Mouse (Mus musculus): ENCODE data around the gene Txndc9. TPM values are rescaled to one million over a fixed set of nuclear protein-coding genes. Genes with fewer than 3 reads are reported as not detected.

Txndc9 gene
- polyA plus RNA-seq (2012; ENCODE audit: insufficient read depth, low replicate concordance) = 3.2 and 4.8 TPM in 2 replicates

GRCm38 (mm10) chr1:37997867-37998266 is at the start of gene Txndc9, which contains the start of gene Eif5b:
TSS of gene Txndc9 (minus strand) at chr1:37997893.
TSS of gene Eif5b (plus strand) at chr1:37998010.
- H3K36me3 ChIP-seq (replicated peaks; ENCODE audit: low read length) = peaks cover 41% of the 10 kb centered on the region
- H3K9me3 ChIP-seq = no peaks in the 10 kb centered on the region
- H3K4me1 ChIP-seq = peaks cover 40% of the 10 kb centered on the region
- H3K27me3 ChIP-seq (replicated peaks) = no peaks in the 10 kb centered on the region
- peak within 1 kb of the TSS; percentile 98 for H3K4me3 ChIP-seq (replicated peaks)
- TF ChIP-seq FLI1 (IDR thresholded peaks at IDR 0.05; ENCODE audit: low read length) = no peak
- TF ChIP-seq GATA1 (IDR thresholded peaks at IDR 0.05; ENCODE audit: borderline replicate concordance, low read length) = no peak

DNA sequence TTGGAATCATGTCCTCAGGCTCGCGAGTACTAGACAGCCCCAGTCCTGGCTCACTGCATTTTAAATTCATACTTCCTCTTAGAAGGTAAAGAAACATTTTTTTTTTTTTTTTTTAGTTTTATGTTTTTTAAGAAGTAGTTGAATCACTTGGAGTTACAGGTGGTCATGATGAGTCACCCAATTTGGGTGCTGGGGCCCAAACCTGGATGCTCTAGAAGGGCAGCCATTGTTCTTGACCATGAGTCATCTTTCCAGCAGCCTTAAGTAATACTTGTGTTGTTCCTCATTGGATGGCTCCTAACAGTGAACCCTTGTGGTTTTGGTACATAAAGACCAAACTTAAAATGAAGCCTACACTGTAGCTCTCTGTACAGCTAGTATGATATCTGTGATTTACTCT is 41.2 kb upstream of the Txndc9 start:
- peaks cover 99% of the 10 kb centered on the region for H3K36me3 ChIP-seq (replicated peaks; ENCODE audit: low read length)
- TF ChIP-seq FLI1 (IDR thresholded peaks at IDR 0.05; ENCODE audit: low read length) (no peak), GATA1 (IDR thresholded peaks at IDR 0.05; ENCODE audit: borderline replicate concordance, low read length) (no peak)
- H3K4me3 ChIP-seq (replicated peaks) = no peak overlapping the region
- no peaks in the 10 kb centered on the region for H3K9me3 ChIP-seq
- 0 out of 2 replicates have a peak, but pooled peaks cover 3% of the 10 kb centered on the region for H3K4me1 ChIP-seq
- no peaks in the 10 kb centered on the region for H3K27me3 ChIP-seq (replicated peaks)

DNA sequence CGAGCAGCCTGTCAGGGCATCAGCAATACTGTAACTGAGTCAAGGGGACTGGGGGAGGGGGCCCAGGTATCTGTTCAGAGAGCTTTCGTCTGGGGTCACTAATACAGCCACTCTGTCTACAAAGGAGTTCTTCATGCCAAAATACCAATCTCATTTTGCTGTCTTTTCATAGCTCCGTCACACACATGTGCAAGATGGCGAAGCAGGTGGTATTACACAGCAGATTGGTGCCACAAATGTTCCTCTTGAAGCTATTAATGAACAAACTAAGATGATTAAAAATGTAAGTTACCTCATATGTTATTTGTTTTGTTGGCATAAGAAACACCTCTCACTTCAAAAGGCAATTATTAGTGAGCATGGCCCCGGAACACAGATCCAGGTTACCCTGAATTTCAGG is 39.7 kb upstream of the Txndc9 start:
- 0 out of 2 replicates have a peak, but pooled peaks cover 3% of the 10 kb centered on the region for H3K4me1 ChIP-seq
- no peak overlapping the region for H3K4me3 ChIP-seq (replicated peaks)
- H3K9me3 ChIP-seq = no peaks in the 10 kb centered on the region
- H3K36me3 ChIP-seq (replicated peaks; ENCODE audit: low read length) = peaks cover 99% of the 10 kb centered on the region
- H3K27me3 ChIP-seq (replicated peaks) = no peaks in the 10 kb centered on the region
- TF ChIP-seq FLI1 (IDR thresholded peaks at IDR 0.05; ENCODE audit: low read length) = no peak
- TF ChIP-seq GATA1 (IDR thresholded peaks at IDR 0.05; ENCODE audit: borderline replicate concordance, low read length) = no peak

DNA sequence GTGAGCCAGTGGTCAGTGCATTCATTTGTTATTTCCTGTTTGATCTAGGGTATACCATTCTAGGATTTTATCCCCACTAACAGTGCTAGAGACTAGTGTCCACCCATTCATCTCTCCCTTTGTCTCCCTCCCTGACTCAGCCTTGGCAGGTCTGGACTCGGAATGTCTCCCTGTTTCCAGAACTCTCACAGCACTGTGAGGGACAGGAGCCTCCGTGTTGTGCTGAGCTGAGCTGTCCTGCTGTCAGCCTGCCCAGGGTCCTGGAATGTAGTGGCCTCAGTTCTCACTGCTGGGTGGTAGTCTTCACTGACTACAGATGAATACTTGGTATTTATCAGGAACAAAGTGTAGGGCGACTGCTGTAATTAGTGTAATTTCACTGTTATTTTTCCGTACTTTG is 37.8 kb upstream of the Txndc9 start:
- Histone ChIP-seq H3K4me1 (0 out of 2 replicates have a peak, but pooled peaks cover 3% of the 10 kb centered on the region), H3K36me3 (replicated peaks; ENCODE audit: low read length) (peaks cover 99% of the 10 kb centered on the region), H3K9me3 (no peaks in the 10 kb centered on the region), H3K4me3 (replicated peaks) (no peak overlapping the region), H3K27me3 (replicated peaks) (no peaks in the 10 kb centered on the region)
- TF ChIP-seq FLI1 (IDR thresholded peaks at IDR 0.05; ENCODE audit: low read length) = no peak
- no peak for TF ChIP-seq GATA1 (IDR thresholded peaks at IDR 0.05; ENCODE audit: borderline replicate concordance, low read length)

DNA sequence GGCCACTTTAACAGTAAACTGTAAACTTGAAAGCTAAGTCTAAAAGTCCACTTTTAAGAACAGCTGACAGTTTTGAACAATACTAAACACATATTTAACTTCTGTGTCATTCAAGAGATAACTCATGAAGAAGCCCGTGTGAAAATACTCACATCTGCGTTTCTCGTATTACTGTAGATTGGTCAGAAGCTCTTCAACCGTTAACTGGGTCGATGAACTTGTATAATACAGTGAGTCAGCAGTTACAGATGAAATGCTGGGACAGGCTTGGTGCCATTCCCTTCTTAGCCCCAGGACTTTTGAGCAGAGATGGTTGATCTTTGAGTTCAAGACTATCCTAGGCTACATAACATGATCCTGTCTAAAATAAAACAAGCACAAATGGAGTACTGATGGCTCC is 33.7 kb upstream of the Txndc9 start:
- TF ChIP-seq FLI1 (IDR thresholded peaks at IDR 0.05; ENCODE audit: low read length) (no peak), GATA1 (IDR thresholded peaks at IDR 0.05; ENCODE audit: borderline replicate concordance, low read length) (no peak)
- H3K27me3 ChIP-seq (replicated peaks) = no peaks in the 10 kb centered on the region
- H3K4me3 ChIP-seq (replicated peaks) = no peak overlapping the region
- peaks cover 98% of the 10 kb centered on the region for H3K36me3 ChIP-seq (replicated peaks; ENCODE audit: low read length)
- no peaks in the 10 kb centered on the region for H3K9me3 ChIP-seq
- H3K4me1 ChIP-seq = peaks cover 20% of the 10 kb centered on the region

DNA sequence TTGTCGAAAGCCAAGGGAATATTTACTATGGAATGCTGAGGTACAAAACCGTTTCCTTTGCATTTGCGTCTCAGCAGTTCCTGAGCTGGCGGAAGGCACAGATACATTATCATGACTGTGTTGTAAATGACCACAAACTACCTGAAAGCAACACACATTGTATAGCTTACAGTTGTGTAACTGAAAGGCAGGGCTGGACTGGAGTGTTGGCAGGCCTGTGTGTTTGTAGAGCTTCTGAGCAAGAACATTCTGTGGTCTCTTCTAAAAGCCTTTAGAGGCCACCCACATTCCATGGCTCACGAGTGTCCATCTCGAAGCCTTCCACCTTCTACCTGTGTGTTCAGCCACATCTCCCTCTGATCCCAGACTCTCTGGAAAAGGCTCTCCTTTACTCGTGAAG is 29.6 kb upstream of the Txndc9 start:
- Histone ChIP-seq H3K4me3 (replicated peaks) (no peak overlapping the region), H3K9me3 (no peaks in the 10 kb centered on the region), H3K27me3 (replicated peaks) (no peaks in the 10 kb centered on the region), H3K4me1 (peaks cover 29% of the 10 kb centered on the region), H3K36me3 (replicated peaks; ENCODE audit: low read length) (peaks cover 96% of the 10 kb centered on the region)
- TF ChIP-seq GATA1 (IDR thresholded peaks at IDR 0.05; ENCODE audit: borderline replicate concordance, low read length) = no peak
- TF ChIP-seq FLI1 (IDR thresholded peaks at IDR 0.05; ENCODE audit: low read length) = no peak

DNA sequence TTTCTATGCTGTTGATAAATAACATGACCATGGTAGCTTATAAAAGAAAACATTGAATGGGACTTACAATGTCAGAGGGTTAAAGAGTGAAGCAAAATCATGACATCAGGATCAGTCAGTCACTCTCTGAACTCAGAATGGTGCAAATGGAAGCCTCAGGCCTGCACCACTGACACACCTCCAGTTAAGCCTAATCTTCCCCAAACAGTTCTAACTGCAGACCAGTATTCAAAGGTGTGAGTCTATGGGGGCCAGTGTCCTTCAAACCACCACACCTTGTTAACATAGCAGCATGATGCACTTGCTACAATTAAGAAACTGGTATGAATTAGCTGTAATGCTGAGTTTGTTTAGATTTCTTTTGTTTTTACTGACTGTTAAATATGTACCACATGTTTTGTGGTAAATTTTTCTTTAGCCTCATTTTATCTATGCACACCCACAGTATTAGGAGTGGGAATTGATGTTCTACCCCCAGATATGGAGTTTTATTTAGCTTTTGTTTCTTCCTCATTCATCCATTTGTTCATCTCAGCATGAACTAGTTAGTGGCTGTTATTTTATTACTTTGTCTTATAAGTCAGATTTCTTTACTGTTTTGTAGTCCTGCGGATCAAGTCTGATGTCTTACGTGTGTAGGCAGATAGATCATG is 17.0 kb upstream of the Txndc9 start:
- Histone ChIP-seq H3K4me1 (peaks cover 57% of the 10 kb centered on the region), H3K27me3 (replicated peaks) (no peaks in the 10 kb centered on the region), H3K4me3 (replicated peaks) (no peak overlapping the region), H3K9me3 (no peaks in the 10 kb centered on the region), H3K36me3 (replicated peaks; ENCODE audit: low read length) (peaks cover 36% of the 10 kb centered on the region)
- TF ChIP-seq FLI1 (IDR thresholded peaks at IDR 0.05; ENCODE audit: low read length) = no peak
- no peak for TF ChIP-seq GATA1 (IDR thresholded peaks at IDR 0.05; ENCODE audit: borderline replicate concordance, low read length)

- no peaks in the 10 kb centered on the region for H3K9me3 ChIP-seq
- H3K27me3 ChIP-seq (replicated peaks) = no peaks in the 10 kb centered on the region
- peaks cover 78% of the 10 kb centered on the region for H3K4me1 ChIP-seq
- H3K4me3 ChIP-seq (replicated peaks) = peak overlapping the region; percentile 91
- TF ChIP-seq FLI1 (IDR thresholded peaks at IDR 0.05; ENCODE audit: low read length) (no peak), GATA1 (IDR thresholded peaks at IDR 0.05; ENCODE audit: borderline replicate concordance, low read length) (no peak)
- H3K36me3 ChIP-seq (replicated peaks; ENCODE audit: low read length) = peaks cover 26% of the 10 kb centered on the region
These were observed 14.8 kb upstream of the Txndc9 start for GRCm38 (mm10) chr1:38012509-38012908.

DNA sequence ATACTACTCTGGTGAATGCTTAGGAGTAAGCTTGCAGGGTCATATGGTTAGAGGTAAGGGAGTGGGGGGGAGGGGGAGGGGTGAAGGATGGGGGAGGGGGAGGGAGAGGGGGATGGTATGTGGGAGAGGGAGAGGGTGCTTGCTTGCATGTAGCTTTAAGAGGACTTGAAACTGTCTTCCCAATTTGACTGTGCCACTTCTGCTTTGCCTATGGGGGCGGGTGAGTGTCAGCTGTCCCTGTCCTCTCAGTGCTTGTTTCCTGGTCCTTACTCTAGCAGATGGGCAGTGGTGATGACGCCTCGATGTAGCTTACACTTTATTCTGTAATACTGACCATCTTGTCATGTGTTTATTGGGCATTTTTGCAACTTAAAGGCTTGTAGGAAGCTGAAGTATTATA is 14.4 kb upstream of the Txndc9 start:
- no peak for TF ChIP-seq FLI1 (IDR thresholded peaks at IDR 0.05; ENCODE audit: low read length)
- no peak for TF ChIP-seq GATA1 (IDR thresholded peaks at IDR 0.05; ENCODE audit: borderline replicate concordance, low read length)
- peak overlapping the region; percentile 88 for H3K4me3 ChIP-seq (replicated peaks)
- H3K36me3 ChIP-seq (replicated peaks; ENCODE audit: low read length) = peaks cover 23% of the 10 kb centered on the region
- peaks cover 82% of the 10 kb centered on the region for H3K4me1 ChIP-seq
- H3K9me3 ChIP-seq = no peaks in the 10 kb centered on the region
- H3K27me3 ChIP-seq (replicated peaks) = no peaks in the 10 kb centered on the region

- Histone ChIP-seq H3K9me3 (no peaks in the 10 kb centered on the region), H3K4me1 (peaks cover 87% of the 10 kb centered on the region), H3K27me3 (replicated peaks) (no peaks in the 10 kb centered on the region), H3K4me3 (replicated peaks) (peak overlapping the region; percentile 88), H3K36me3 (replicated peaks; ENCODE audit: low read length) (peaks cover 23% of the 10 kb centered on the region)
- TF ChIP-seq GATA1 (IDR thresholded peaks at IDR 0.05; ENCODE audit: borderline replicate concordance, low read length) (peak; percentile 84), FLI1 (IDR thresholded peaks at IDR 0.05; ENCODE audit: low read length) (no peak)
These were observed 14.0 kb upstream of the Txndc9 start for GRCm38 (mm10) chr1:38011647-38012046.

Data from megakaryocyte, embryonic 14.5 days (primary cell).